In the genomic region with DNA sequence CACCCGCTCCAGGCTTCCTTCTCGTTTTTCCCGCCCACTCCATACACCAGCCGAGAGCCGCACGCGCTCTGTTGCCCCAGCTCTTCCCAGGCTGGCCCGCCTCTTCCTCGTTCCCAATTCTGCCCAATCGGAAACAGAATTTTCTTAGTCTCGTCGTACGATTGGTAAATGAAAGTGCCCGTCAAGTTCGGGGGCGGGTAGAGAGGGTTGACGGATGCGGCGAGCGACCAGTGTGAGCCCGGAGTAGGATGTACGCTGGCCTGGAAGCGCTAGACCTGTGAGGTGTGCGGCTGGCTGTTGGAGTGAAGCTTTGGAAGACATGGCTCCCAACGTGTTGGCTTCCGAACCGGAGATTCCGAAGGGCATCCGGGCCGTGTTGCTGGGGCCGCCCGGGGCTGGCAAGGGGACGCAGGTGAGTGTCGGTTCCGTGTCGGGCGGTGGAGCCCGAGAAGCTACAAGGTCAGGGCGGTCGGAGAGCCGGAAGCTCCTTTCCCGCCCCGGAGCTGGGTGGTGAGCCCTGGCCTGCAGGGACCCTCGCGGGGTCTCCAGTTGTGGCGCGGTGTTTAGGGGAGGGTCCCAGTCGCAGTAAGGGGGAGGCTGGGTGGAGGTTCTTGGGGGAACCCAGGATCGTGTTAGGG, we compare ENCODE assay signal across 7 mouse cellular contexts. TPM values are rescaled to one million over a fixed set of nuclear protein-coding genes. Genes with fewer than 3 reads are reported as not detected.
A peak's percentile ranks its signal among the peaks of the same experiment; 100 is the strongest.
DNase-seq lines count a peak whose midpoint lies in the region; ATAC-seq lines count a peak whose summit lies in the region.

No protein-coding gene starts in this region.

- H3K36me3 ChIP-seq in intestine, embryonic 15.5 days, result no peaks in the 10 kb centered on the region
- peaks cover 19% of the 10 kb centered on the region for H3K36me3 ChIP-seq in midbrain, embryonic 10.5 days

- H3K27me3 ChIP-seq in intestine, embryonic 15.5 days (replicated peaks), result no peaks in the 10 kb centered on the region
- H3K27me3 ChIP-seq in midbrain, embryonic 10.5 days (ENCODE audit: low read depth, poor library complexity, severe bottlenecking), result peaks cover 15% of the 10 kb centered on the region

- DNase-seq in adrenal gland, adult 2 months, result peak; percentile 97
- peak; percentile 97 for DNase-seq in embryo, embryonic 11.5 days (ENCODE audit: low read depth, low spot score)
- peak; percentile 89 to 93 for DNase-seq in gastrocnemius, postnatal 36 days
- DNase-seq in left cerebral cortex, postnatal 25 days (ENCODE audit: low spot score in 2 of 2), result peak; percentile 93 to 98
- DNase-seq in midbrain, embryonic 10.5 days (ENCODE audit: low spot score), result peak; percentile 96
- DNase-seq in right cerebral cortex, postnatal 4 days, result peak; percentile 93

- under 1% methylated on average over 49 of the region's 49 CpGs for WGBS in intestine, embryonic 15.5 days
- WGBS in midbrain, embryonic 10.5 days, result under 1% methylated on average over 49 of the region's 49 CpGs

- peak overlapping the region; percentile 82 for H3K9ac ChIP-seq in intestine, embryonic 15.5 days

- H3K9me3 ChIP-seq in intestine, embryonic 15.5 days, result no peaks in the 10 kb centered on the region
- H3K9me3 ChIP-seq in midbrain, embryonic 10.5 days (replicated peaks), result no peaks in the 10 kb centered on the region

- peak overlapping the region; percentile 85 for H3K4me2 ChIP-seq in intestine, embryonic 15.5 days (replicated peaks)

- H3K27ac ChIP-seq in intestine, embryonic 15.5 days, result peak overlapping the region; percentile 85
- H3K27ac ChIP-seq in midbrain, embryonic 10.5 days (replicated peaks), result peak overlapping the region; percentile 88

- intact Hi-C loops in gastrocnemius, postnatal 36 days (cut with DNase I), result no loop called here
- intact Hi-C loops in left cerebral cortex, postnatal 25 days (cut with DNase I), result no loop called here

- peak; percentile 96 for ATAC-seq in intestine, embryonic 15.5 days

- peaks cover 29% of the 10 kb centered on the region for H3K4me1 ChIP-seq in intestine, embryonic 15.5 days (replicated peaks)
- peaks cover 31% of the 10 kb centered on the region for H3K4me1 ChIP-seq in midbrain, embryonic 10.5 days

- H3K4me3 ChIP-seq in intestine, embryonic 15.5 days (replicated peaks), result peak overlapping the region; percentile 84
- peak overlapping the region; percentile 78 for H3K4me3 ChIP-seq in midbrain, embryonic 10.5 days

RNA-seq across cellular contexts. Expression of gene Ak2, which starts 1.4 kb away (rescaled TPM):
- total RNA-seq in adrenal gland, adult 2 months (2021), result 100 to 1,000 TPM; 111 to 154 TPM
- polyA plus RNA-seq in adrenal gland, adult 2 months (2012; rRNA removed), result 42.0 and 51.8 TPM in 2 replicates
- total RNA-seq in gastrocnemius, postnatal 36 days (2021), result 10 to 100 TPM; 28.1 to 34.1 TPM
- polyA plus RNA-seq in intestine, embryonic 15.5 days (2015; fragmentation: Nextera tagmentation; extraction: Ambion mirVana), result 297 and 298 TPM in 2 replicates
- total RNA-seq in left cerebral cortex, postnatal 25 days (2021), result 10 to 100 TPM; 24.8 to 26.5 TPM
- 187 and 205 TPM in 2 replicates for polyA plus RNA-seq in midbrain, embryonic 10.5 days (2016; fragmentation: Nextera tagmentation; extraction: Ambion mirVana)

RNA-seq across cellular contexts. Expression of gene Azin2, which starts 30.9 kb away (rescaled TPM):
- 10 to 100 TPM; 36.2 to 55.1 TPM for total RNA-seq in adrenal gland, adult 2 months (2021)
- polyA plus RNA-seq in adrenal gland, adult 2 months (2012; rRNA removed), result 39.0 and 45.9 TPM in 2 replicates
- 1 to 10 TPM; 2.2 to 2.6 TPM for total RNA-seq in gastrocnemius, postnatal 36 days (2021)
- 12.9 and 13.3 TPM in 2 replicates for polyA plus RNA-seq in intestine, embryonic 15.5 days (2015; fragmentation: Nextera tagmentation; extraction: Ambion mirVana)
- total RNA-seq in left cerebral cortex, postnatal 25 days (2021), result 10 to 100 TPM; 48.8 to 51.4 TPM
- polyA plus RNA-seq in midbrain, embryonic 10.5 days (2016; fragmentation: Nextera tagmentation; extraction: Ambion mirVana), result 11.1 and 14.9 TPM in 2 replicates

Comparison
In these comparisons a context has a peak if more than half of its experiments do, and no peak if none do; other contexts are left out.
1. Peak in every context shown above with its lines: DNase-seq, ATAC-seq, H3K4me3 ChIP-seq and H3K27ac ChIP-seq.
2. RNA of gene Azin2, which starts 30.9 kb away (total RNA-seq): 36.2 to 55.1 TPM in adrenal gland, adult 2 months and 48.8 to 51.4 TPM in left cerebral cortex, postnatal 25 days; 2.2 to 2.6 TPM in gastrocnemius, postnatal 36 days; every median in the first group is over 10 times any median in the second.